Mouse (Mus musculus) lung, postnatal 0 days (tissue): ENCODE data around the gene Sorcs2. TPM values are rescaled to one million over a fixed set of nuclear protein-coding genes. Genes with fewer than 3 reads are reported as not detected.
A peak's percentile ranks its signal among the peaks of the same experiment; 100 is the strongest.
"Not testable (repeated sequence)": the region's sequence is repeated elsewhere in the genome, so short reads cannot be mapped to it uniquely, and the experiment has no call there.

Experiments used
- ATAC-seq: fragments of 200-750 bp; cut with Nextera tagmentation; 2 replicates; pipeline ENCODE4 v1.8.0; 2017; ENCODE audit warnings: moderate library complexity
- DNase-seq: peaks from one replicate; pipeline ENCODE4 v3.0.0-alpha.2; 2016; ENCODE audit warnings: low spot score
- H3K27ac ChIP-seq: fragments of 300-500 bp; sonication (generic); 2 replicates; pipeline ENCODE4 v1.5.1; 2014; ENCODE audit warnings: antibody characterized with exemption, mild to moderate bottlenecking, low read length, mixed read lengths
- H3K27me3 ChIP-seq: fragments of 300-500 bp; sonication (generic); replicated peaks from 2 replicates; pipeline ENCODE4 v1.6.1; 2014; ENCODE audit warnings: low read length, mixed read lengths; ENCODE audit not compliant: insufficient read depth
- H3K36me3 ChIP-seq: fragments of 300-500 bp; sonication (generic); 2 replicates; pipeline ENCODE4 v1.6.1; 2014; ENCODE audit warnings: low read length, mixed read lengths; ENCODE audit not compliant: insufficient read depth
- H3K4me1 ChIP-seq: fragments of 300-500 bp; sonication (generic); 2 replicates; pipeline ENCODE4 v1.6.1; 2014; ENCODE audit warnings: antibody characterized with exemption, low read depth, low read length, mixed read lengths; ENCODE audit not compliant: insufficient read depth
- H3K4me2 ChIP-seq: fragments of 300-500 bp; sonication (generic); replicated peaks from 2 replicates; pipeline ENCODE4 v1.6.1; 2014; ENCODE audit warnings: low read depth, mild to moderate bottlenecking, low read length, moderate library complexity, mixed read lengths
- H3K4me3 ChIP-seq: fragments of 300-500 bp; sonication (generic); 2 replicates; pipeline ENCODE4 v1.5.1; 2014; ENCODE audit warnings: low read depth, low read length
- H3K9ac ChIP-seq: fragments of 300-500 bp; sonication (generic); replicated peaks from 2 replicates; pipeline ENCODE4 v1.6.1; 2014; ENCODE audit warnings: low read depth, mild to moderate bottlenecking
- H3K9me3 ChIP-seq: fragments of 300-500 bp; sonication (generic); 2 replicates; pipeline ENCODE4 v1.6.1; 2016; ENCODE audit warnings: low read length, mixed read lengths
- CTCF ChIP-seq: IDR thresholded peaks from 2 replicates; pipeline ENCODE4 v1.5.1; 2016; ENCODE audit warnings: antibody characterized with exemption, mild to moderate bottlenecking
- EP300 ChIP-seq: IDR thresholded peaks from 2 replicates; pipeline ENCODE4 v1.6.1; 2016; ENCODE audit warnings: antibody characterized with exemption, mild to moderate bottlenecking, control low read depth
- WGBS: fragments of 180-500 bp; shearing (Covaris S2); extraction: QIAGEN DNeasy Blood & Tissue Kit; methylation state at CpG from one replicate; pipeline ENCODE4 v1.1.7; 2014; 5-methylcytosine and 5-hydroxymethylcytosine counted together
- polyA plus RNA-seq: library from polyadenylated mRNA; unstranded; fragments of >200 nt; fragmentation: Nextera tagmentation; extraction: Ambion mirVana; gene quantifications from 2 replicates; pipeline ENCODE4 v1.2.1, GENCODE M21; 2015

Sorcs2 gene
- polyA plus RNA-seq, 1 experiment from 2014 or later = 9.4 TPM

GRCm38 (mm10) chr5:36258387-36259181 lies 139.4 kb downstream of the Sorcs2 start:
- WGBS = 85% methylated on average over 12 of the region's 12 CpGs
- TF ChIP-seq CTCF (no peak), EP300 (no peak)
- H3K27me3 ChIP-seq = no peaks in the 10 kb centered on the region
- no peak overlapping the region for H3K4me2 ChIP-seq
- DNase-seq (no peak), ATAC-seq (no peak)
- no peak overlapping the region for H3K9ac ChIP-seq
- no peaks in the 10 kb centered on the region for H3K36me3 ChIP-seq
- no peak overlapping the region for H3K27ac ChIP-seq
- H3K9me3 ChIP-seq = no peaks in the 10 kb centered on the region
- H3K4me1 ChIP-seq = peaks cover 3% of the 10 kb centered on the region; the same call in 1 of the 2 replicates
- no peak overlapping the region for H3K4me3 ChIP-seq

GRCm38 (mm10) chr5:36257008-36257407 lies 140.9 kb downstream of the Sorcs2 start:
- TF ChIP-seq CTCF = no peak
- TF ChIP-seq EP300 = no peak
- DNase-seq = no peak
- 74% methylated on average over 5 of the region's 5 CpGs for WGBS
- no peaks in the 10 kb centered on the region for H3K9me3 ChIP-seq
- H3K4me2 ChIP-seq = no peak overlapping the region
- no peaks in the 10 kb centered on the region for H3K27me3 ChIP-seq
- H3K36me3 ChIP-seq = no peaks in the 10 kb centered on the region
- H3K9ac ChIP-seq = no peak overlapping the region
- no peak overlapping the region for H3K4me3 ChIP-seq
- peaks cover 3% of the 10 kb centered on the region; the same call in 1 of the 2 replicates for H3K4me1 ChIP-seq
- no peak for ATAC-seq
- no peak overlapping the region for H3K27ac ChIP-seq

GRCm38 (mm10) chr5:36254642-36255516 lies 143.1 kb downstream of the Sorcs2 start:
- Histone ChIP-seq H3K9me3 (no peaks in the 10 kb centered on the region), H3K27me3 (no peaks in the 10 kb centered on the region), H3K9ac (no peak overlapping the region), H3K4me1 (peaks cover 3% of the 10 kb centered on the region; the same call in 1 of the 2 replicates), H3K36me3 (no peaks in the 10 kb centered on the region), H3K4me2 (no peak overlapping the region), H3K4me3 (no peak overlapping the region), H3K27ac (no peak overlapping the region)
- DNase-seq = peak; percentile 61
- WGBS = 41% methylated on average over 18 of the region's 18 CpGs
- no peak for TF ChIP-seq CTCF
- peak; percentile 25; the same call in 1 of the 2 replicates for TF ChIP-seq EP300
- ATAC-seq = peak; percentile 77

- peak; percentile 78 for DNase-seq
- no peaks in the 10 kb centered on the region for H3K9me3 ChIP-seq
- H3K4me3 ChIP-seq = no peak overlapping the region
- 46% methylated on average over 17 of the region's 17 CpGs for WGBS
- no peaks in the 10 kb centered on the region for H3K27me3 ChIP-seq
- H3K9ac ChIP-seq = no peak overlapping the region
- peaks cover 3% of the 10 kb centered on the region; the same call in 1 of the 2 replicates for H3K4me1 ChIP-seq
- no peak for TF ChIP-seq EP300
- no peak for TF ChIP-seq CTCF
- no peaks in the 10 kb centered on the region for H3K36me3 ChIP-seq
- peak overlapping the region; percentile 54 for H3K27ac ChIP-seq
- no peak overlapping the region for H3K4me2 ChIP-seq
- peak; percentile 69 for ATAC-seq
These were observed 145.0 kb downstream of the Sorcs2 start for GRCm38 (mm10) chr5:36252746-36253504.

GRCm38 (mm10) chr5:36248022-36248421 lies 149.9 kb downstream of the Sorcs2 start:
- H3K4me2 ChIP-seq = no peak overlapping the region
- H3K27ac ChIP-seq = no peak overlapping the region
- peak; percentile 73 for ATAC-seq
- no peaks in the 10 kb centered on the region for H3K4me1 ChIP-seq
- no peak overlapping the region for H3K9ac ChIP-seq
- H3K36me3 ChIP-seq = no peaks in the 10 kb centered on the region
- 57% methylated on average over 3 of the region's 3 CpGs for WGBS
- no peaks in the 10 kb centered on the region for H3K9me3 ChIP-seq
- DNase-seq = peak; percentile 34
- no peaks in the 10 kb centered on the region for H3K27me3 ChIP-seq
- TF ChIP-seq CTCF = no peak
- peak; percentile 74 for TF ChIP-seq EP300
- H3K4me3 ChIP-seq = no peak overlapping the region

GRCm38 (mm10) chr5:36237526-36237925 lies 160.4 kb downstream of the Sorcs2 start:
- H3K9ac ChIP-seq, H3K4me2 ChIP-seq, ATAC-seq, H3K27ac ChIP-seq, H3K36me3 ChIP-seq, H3K27me3 ChIP-seq, H3K9me3 ChIP-seq, H3K4me3 ChIP-seq, DNase-seq, H3K4me1 ChIP-seq: not testable (repeated sequence)
- 94% methylated on average over 7 of the region's 10 CpGs for WGBS
